ENCODE assay signal across 8 mouse cellular contexts in genomic region chr8:80856606-80857005, GRCm38 (mm10). TPM values are rescaled to one million over a fixed set of nuclear protein-coding genes. Genes with fewer than 3 reads are reported as not detected.
DNase-seq lines count a peak whose midpoint lies in the region; ATAC-seq and TF ChIP-seq lines count a peak whose summit lies in the region.

No protein-coding gene starts in this region.

- ATAC-seq in midbrain, postnatal 0 days (ENCODE audit: low FRiP score) = no peak

- no peak overlapping the region for H3K9ac ChIP-seq in midbrain, postnatal 0 days (replicated peaks; ENCODE audit: low read length, poor library complexity, severe bottlenecking)

- no peak for TF ChIP-seq CTCF in midbrain, postnatal 0 days (IDR thresholded peaks at IDR 0.05)

- H3K4me2 ChIP-seq in midbrain, postnatal 0 days (ENCODE audit: low read depth, low read length, poor library complexity, severe bottlenecking) = no peak overlapping the region

- no peak overlapping the region for H3K27ac ChIP-seq in midbrain, postnatal 0 days (ENCODE audit: low read depth, low read length)

- intact Hi-C loops in gastrocnemius, postnatal 36 days (cut with DNase I) = no loop called here

- no peaks in the 10 kb centered on the region for H3K36me3 ChIP-seq in midbrain, postnatal 0 days (ENCODE audit: insufficient read depth, low read length)

- no peaks in the 10 kb centered on the region; the same call in 1 of the 2 replicates for H3K4me1 ChIP-seq in midbrain, postnatal 0 days (ENCODE audit: insufficient read depth, low read length)

- H3K27me3 ChIP-seq in midbrain, postnatal 0 days (ENCODE audit: insufficient read depth, low read length) = no peaks in the 10 kb centered on the region

- 57% methylated on average over 6 of the region's 6 CpGs for WGBS in midbrain, postnatal 0 days

- no peak overlapping the region for H3K4me3 ChIP-seq in midbrain, postnatal 0 days (ENCODE audit: low read depth, low read length)

- H3K9me3 ChIP-seq in midbrain, postnatal 0 days (ENCODE audit: low read length) = no peaks in the 10 kb centered on the region

- DNase-seq in gastrocnemius, postnatal 10 days = peak; percentile 39
- no peak for DNase-seq in gastrocnemius, postnatal 25 days
- DNase-seq in MN1 (ENCODE audit: low spot score) = peak; percentile 19
- peak; percentile 31 to 51 for DNase-seq in frontal cortex, postnatal 25 days (ENCODE audit: low spot score in 2 of 2)
- peak; percentile 56 to 63 for DNase-seq in layer of hippocampus, postnatal 10 days (ENCODE audit: low spot score in 2 of 2)
- peak; percentile 63 for DNase-seq in midbrain, postnatal 0 days (ENCODE audit: low spot score)
- no peak for DNase-seq in gastrocnemius, postnatal 36 days
- no peak for DNase-seq in urinary bladder, postnatal 10 days (ENCODE audit: low spot score)

RNA-seq across cellular contexts. Expression of gene Gab1, which starts 23.7 kb away (rescaled TPM):
- total RNA-seq in gastrocnemius, postnatal 10 days (2021) = 10 to 100 TPM; 20.0 to 23.0 TPM
- 1 to 10 TPM; 9.4 to 9.8 TPM for total RNA-seq in gastrocnemius, postnatal 25 days (2021)
- total RNA-seq in layer of hippocampus, postnatal 10 days (2021) = 10 to 100 TPM; 17.4 to 18.6 TPM
- total RNA-seq in midbrain, postnatal 0 days (2014; rRNA removed) = 18.3 and 20.5 TPM in 2 replicates
- 8.7 TPM in 2 replicates for polyA plus RNA-seq in midbrain, postnatal 0 days (2015; fragmentation: Nextera tagmentation; extraction: Ambion mirVana)
- 1 to 10 TPM; 8.2 to 9.9 TPM for total RNA-seq in gastrocnemius, postnatal 36 days (2021)

Comparison
In these comparisons a context has a peak if more than half of its experiments do, and no peak if none do; other contexts are left out.
1. DNase-seq: peak in gastrocnemius, postnatal 10 days (single experiment), MN1 (single experiment), frontal cortex, postnatal 25 days (2 of 2), layer of hippocampus, postnatal 10 days (2 of 2) and midbrain, postnatal 0 days (single experiment); none in gastrocnemius, postnatal 25 days (single experiment), gastrocnemius, postnatal 36 days (0 of 2) and urinary bladder, postnatal 10 days (single experiment).